8 mouse cellular contexts compared by ENCODE assay signal in the genomic region with DNA sequence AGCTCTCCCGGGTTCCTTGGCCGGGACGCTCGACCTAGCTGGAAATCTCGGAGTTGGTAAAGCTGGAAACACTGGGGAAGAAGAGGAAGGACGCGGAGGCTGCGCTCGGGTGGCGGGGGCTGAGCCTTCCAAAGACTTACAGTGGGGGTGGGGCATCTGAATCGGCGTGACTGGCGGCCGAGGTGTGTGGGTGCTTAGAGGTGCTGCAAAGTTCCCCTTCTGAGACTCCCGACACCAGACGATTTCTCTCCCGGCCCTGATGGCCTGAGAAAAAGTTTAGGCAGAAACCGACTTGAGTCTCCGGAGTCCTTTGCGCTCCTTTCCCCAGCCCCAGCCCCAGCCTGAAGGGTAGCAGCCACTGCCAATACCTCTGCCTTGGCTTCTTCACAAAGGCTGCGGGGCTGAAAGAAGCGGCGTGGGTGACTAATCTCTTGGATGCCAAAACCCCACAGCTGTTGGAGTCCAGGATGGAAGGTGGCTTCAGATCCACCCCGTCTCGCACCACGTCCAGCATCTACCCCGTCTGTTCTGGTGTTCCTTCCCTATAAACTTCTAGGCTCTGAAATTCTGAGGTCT. TPM values are rescaled to one million over a fixed set of nuclear protein-coding genes. Genes with fewer than 3 reads are reported as not detected.
A peak's percentile ranks its signal among the peaks of the same experiment; 100 is the strongest.
DNase-seq lines count a peak whose midpoint lies in the region; ATAC-seq lines count a peak whose summit lies in the region.

No protein-coding gene starts in this region.

- H3K4me2 ChIP-seq in heart, embryonic 15.5 days, result peak overlapping the region; percentile 99

- peak; percentile 36 for DNase-seq in gastrocnemius, adult 18-20 months (ENCODE audit: low spot score)
- no peak for DNase-seq in gastrocnemius, postnatal 36 days
- DNase-seq in ES-CJ7 (ENCODE audit: low read depth, low spot score), result peak; percentile 46
- peak; percentile 57 for DNase-seq in cerebellum, postnatal 36 days
- DNase-seq in left cerebral cortex, postnatal 36 days (ENCODE audit: low spot score in 2 of 2), result peak; percentile 28 to 40
- no peak for DNase-seq in natural killer cell, adult 2 months (ENCODE audit: low spot score in 2 of 2)

- peak overlapping the region; percentile 59; the same call in 1 of the 2 replicates for H3K27ac ChIP-seq in heart, embryonic 15.5 days

- ATAC-seq in heart, embryonic 15.5 days (replicated peaks; ENCODE audit: insufficient number of reproducible peaks, insufficient read depth, low FRiP score, low read depth), result peak; percentile 16; the same call in 1 of the 2 replicates
- peak; percentile 49 for ATAC-seq in megakaryocyte, adult 5-6 weeks (ENCODE audit: poor library complexity, severe bottlenecking)

- WGBS in heart, embryonic 15.5 days, result 2% methylated on average over 27 of the region's 27 CpGs

- peaks cover 4% of the 10 kb centered on the region; the same call in 1 of the 2 replicates for H3K27me3 ChIP-seq in heart, embryonic 15.5 days

- H3K4me1 ChIP-seq in heart, embryonic 15.5 days (replicated peaks), result peaks cover 48% of the 10 kb centered on the region

- peak overlapping the region; percentile 71 for H3K4me3 ChIP-seq in heart, embryonic 15.5 days

- intact Hi-C loops in gastrocnemius, postnatal 36 days (cut with DNase I), result no loop called here
- intact Hi-C loops in left cerebral cortex, postnatal 36 days (cut with DNase I), result loop anchor here (5.0 to 10.0 kb wide), 3 partner anchors 51 to 239 kb away; a partner anchor contains a TSS

- peaks cover 29% of the 10 kb centered on the region for H3K36me3 ChIP-seq in heart, embryonic 15.5 days

- H3K9ac ChIP-seq in heart, embryonic 15.5 days, result peak overlapping the region; percentile 69

- H3K9me3 ChIP-seq in heart, embryonic 15.5 days (replicated peaks), result no peaks in the 10 kb centered on the region

RNA-seq across cellular contexts. Expression of a gene that starts 0.7 kb away (rescaled TPM):
- total RNA-seq in gastrocnemius, adult 18-20 months (2021), result 10 to 100 TPM; 15.6 to 16.7 TPM
- 10 to 100 TPM; 16.0 to 19.4 TPM for total RNA-seq in gastrocnemius, postnatal 36 days (2021)
- 9.3 and 11.6 TPM in 2 replicates for polyA plus RNA-seq in heart, embryonic 15.5 days (2015; fragmentation: Nextera tagmentation; extraction: Ambion mirVana)
- total RNA-seq in left cerebral cortex, postnatal 36 days (2021), result 10 to 100 TPM; 20.8 to 31.0 TPM
- total RNA-seq in megakaryocyte, adult 5-6 weeks (2015), result 0.27 and 0.40 TPM in 2 replicates
- 0.73 and 0.88 TPM in 2 replicates for total RNA-seq in megakaryocyte, adult 5-6 weeks (2017)

RNA-seq across cellular contexts. Expression of a gene that starts 7.6 kb away (rescaled TPM):
- 100 to 1,000 TPM; 619 to 713 TPM for total RNA-seq in gastrocnemius, adult 18-20 months (2021)
- total RNA-seq in gastrocnemius, postnatal 36 days (2021), result 100 to 1,000 TPM; 432 to 556 TPM
- polyA plus RNA-seq in heart, embryonic 15.5 days (2015; fragmentation: Nextera tagmentation; extraction: Ambion mirVana), result 553 and 775 TPM in 2 replicates
- total RNA-seq in left cerebral cortex, postnatal 36 days (2021), result 100 to 1,000 TPM; 750 to 833 TPM
- 716 and 867 TPM in 2 replicates for total RNA-seq in megakaryocyte, adult 5-6 weeks (2015)
- 2,870 and 3,242 TPM in 2 replicates for total RNA-seq in megakaryocyte, adult 5-6 weeks (2017)

RNA-seq across cellular contexts. Expression of a gene that starts 51.3 kb away (rescaled TPM):
- total RNA-seq in gastrocnemius, adult 18-20 months (2021), result under 1 TPM; 0.07 to 0.12 TPM
- under 1 TPM; 0.07 to 0.33 TPM for total RNA-seq in gastrocnemius, postnatal 36 days (2021)
- polyA plus RNA-seq in heart, embryonic 15.5 days (2015; fragmentation: Nextera tagmentation; extraction: Ambion mirVana), result 0.64 and 1.0 TPM in 2 replicates
- total RNA-seq in left cerebral cortex, postnatal 36 days (2021), result 1 to 10 TPM in 1 of 2 experiments, under 1 TPM in 1; 0.91 to 2.1 TPM
- not detected in 2 replicates for total RNA-seq in megakaryocyte, adult 5-6 weeks (2015)
- not detected in 2 replicates for total RNA-seq in megakaryocyte, adult 5-6 weeks (2017)

Comparison
In these comparisons a context has a peak if more than half of its experiments do, and no peak if none do; other contexts are left out.
1. DNase-seq: peak in gastrocnemius, adult 18-20 months (single experiment), ES-CJ7 (single experiment), cerebellum, postnatal 36 days (2 of 2) and left cerebral cortex, postnatal 36 days (2 of 2); none in gastrocnemius, postnatal 36 days (0 of 2) and natural killer cell, adult 2 months (0 of 2).
2. RNA of a gene that starts 0.7 kb away (total RNA-seq): 20.8 to 31.0 TPM in left cerebral cortex, postnatal 36 days, 16.0 to 19.4 TPM in gastrocnemius, postnatal 36 days and 15.6 to 16.7 TPM in gastrocnemius, adult 18-20 months; 0.27 to 0.88 TPM in megakaryocyte, adult 5-6 weeks; every median in the first group is over 4 times any median in the second.